Mouse (Mus musculus): ENCODE results near the gene Cfl1.
"Not testable (repeated sequence)": the region's sequence is repeated elsewhere in the genome, so short reads cannot be mapped to it uniquely, and the experiment has no call there.

Gene Cfl1

DNA sequence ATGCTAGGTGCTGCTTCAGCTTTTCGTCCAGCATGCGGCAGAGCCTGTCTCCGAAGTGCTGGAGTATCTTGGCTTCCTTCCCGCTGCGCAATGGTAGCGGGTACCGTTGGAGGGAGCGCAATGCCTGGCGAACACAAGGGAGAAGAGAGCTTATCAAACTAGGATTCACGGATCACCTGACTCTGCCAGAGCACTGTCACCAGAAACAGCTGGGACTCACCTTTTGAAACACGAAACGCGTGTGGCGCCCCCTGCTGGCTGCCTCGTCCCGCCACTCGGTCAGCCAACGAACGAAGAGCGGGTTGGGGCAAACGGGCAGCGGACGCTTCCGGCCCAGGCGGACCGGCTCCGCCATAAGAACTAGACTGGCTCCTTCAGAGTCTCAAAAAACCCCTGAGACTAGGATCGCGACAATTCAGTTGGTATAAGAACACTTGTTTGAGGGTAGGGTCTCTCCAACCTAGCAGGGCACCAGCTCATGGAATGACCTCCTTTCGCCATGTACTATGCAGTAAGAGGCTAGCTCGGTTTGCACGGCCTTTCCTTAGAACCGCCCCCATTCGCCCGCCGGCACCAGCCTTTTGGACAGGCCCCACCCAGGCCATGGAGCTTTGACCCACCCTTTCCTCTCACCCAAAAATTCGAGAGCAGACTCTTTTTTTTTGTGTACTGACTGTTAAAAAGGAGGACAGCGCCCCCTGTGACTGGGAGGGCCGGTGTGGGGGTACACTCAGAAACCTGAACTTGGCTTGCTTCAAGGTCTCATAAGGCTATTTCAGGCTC, 2.3 kb upstream of the Cfl1 start, which contains the start of gene Mus81:
Gene Mus81, minus strand, starts transcription at position 635 of the 783 bp plus-strand sequence.
- in situ Hi-C loops (cut with MboI; ENCODE audit: low sequenced_read_pairs), result no loop called here

DNA sequence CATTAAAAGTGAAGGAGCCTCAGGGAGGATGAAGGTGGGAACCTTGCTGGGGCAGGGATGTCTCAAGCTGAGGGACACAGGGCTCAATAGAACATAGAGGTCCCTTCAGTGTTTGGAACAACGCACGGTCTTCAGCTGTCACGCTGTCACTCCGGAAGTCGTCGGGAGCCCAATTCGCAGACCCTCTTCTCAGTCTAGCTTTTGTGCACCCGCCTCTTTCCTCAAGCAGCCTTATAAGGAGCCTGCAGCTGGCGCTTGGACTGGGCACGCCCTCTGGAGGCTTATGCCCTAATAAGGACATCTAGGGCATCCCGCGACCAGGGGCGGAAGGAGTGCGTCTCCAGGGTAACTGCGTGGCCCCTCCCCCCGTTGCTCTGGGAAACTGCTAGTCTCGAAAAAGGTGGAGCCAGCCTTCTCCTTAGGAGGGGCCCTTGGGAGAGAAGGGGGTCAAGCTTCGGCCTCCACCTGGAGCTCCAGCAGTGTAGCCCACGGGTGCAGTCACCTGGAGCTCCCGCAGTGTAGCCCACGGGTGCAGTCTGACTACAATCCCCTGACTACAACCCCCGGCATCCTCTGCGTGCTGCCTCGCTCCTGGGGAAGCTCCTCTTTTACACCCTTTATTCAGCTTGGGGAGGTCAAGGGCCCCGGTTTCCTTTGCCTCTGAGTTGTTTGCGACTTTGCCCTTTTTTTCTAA, 1.2 kb upstream of the Cfl1 start:
- in situ Hi-C loops (cut with MboI; ENCODE audit: low sequenced_read_pairs), result no loop called here

DNA sequence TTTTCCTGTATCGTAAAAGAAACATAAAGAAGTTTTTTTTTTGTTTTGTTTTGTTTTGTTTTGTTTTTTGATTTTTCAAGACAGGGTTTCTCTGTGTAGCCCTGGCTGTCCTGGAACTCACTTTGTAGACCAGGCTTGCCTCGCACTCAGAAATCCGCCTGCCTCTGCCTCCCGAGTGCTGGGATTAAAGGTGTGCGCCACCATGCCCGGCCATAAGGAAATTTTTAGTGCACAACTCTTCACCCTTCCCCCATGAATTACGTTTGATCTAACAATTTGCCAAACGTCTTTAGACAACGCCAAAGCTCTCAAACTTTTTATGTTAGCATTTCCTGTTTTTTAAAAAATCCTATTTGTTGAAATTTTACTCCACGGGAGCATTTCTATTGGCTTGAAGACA, 534 bp upstream of the Cfl1 start:
- in situ Hi-C loops (cut with MboI; ENCODE audit: low sequenced_read_pairs), result not testable (repeated sequence)

DNA sequence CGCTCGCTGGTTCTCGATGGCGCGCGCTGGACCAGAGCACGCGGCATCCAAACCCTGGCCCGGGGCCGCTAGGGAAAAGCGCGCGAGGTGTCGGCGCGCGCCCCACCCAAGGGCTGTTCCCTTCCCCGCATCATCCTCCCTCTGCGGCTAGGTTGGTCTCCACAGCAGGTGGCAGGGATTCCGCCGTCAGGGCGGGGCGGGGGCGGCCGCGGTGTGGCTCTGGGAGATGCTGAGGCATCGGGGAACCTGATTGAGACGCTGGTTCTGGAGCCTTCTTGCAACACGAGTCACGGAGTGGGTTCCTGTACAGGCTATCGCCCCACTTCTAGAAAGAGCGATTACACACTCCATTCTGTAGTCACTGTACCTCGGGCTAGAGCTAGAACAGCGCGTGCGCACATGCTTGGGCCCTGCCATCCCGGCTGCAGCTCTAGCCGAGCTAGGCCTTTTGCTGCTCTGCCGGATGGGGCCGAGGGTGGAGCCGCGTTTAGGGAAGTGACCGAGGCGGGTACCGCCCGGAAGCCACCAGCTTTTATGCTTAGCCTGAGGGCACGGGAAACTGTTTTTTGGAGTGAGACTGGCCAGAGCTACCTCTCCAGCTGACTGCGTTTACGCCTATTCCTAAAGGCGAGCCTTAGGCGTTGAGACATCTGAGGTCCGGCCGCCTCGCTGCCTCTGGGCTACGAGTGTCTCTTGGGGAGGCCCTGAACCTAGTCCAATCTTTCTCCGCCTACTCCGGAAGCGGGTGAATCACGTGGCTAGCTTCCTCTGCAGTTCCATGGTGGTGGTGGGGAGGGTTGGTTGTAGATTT, 848 bp downstream of the Cfl1 start:
- in situ Hi-C loops (cut with MboI; ENCODE audit: low sequenced_read_pairs), result no loop called here

DNA sequence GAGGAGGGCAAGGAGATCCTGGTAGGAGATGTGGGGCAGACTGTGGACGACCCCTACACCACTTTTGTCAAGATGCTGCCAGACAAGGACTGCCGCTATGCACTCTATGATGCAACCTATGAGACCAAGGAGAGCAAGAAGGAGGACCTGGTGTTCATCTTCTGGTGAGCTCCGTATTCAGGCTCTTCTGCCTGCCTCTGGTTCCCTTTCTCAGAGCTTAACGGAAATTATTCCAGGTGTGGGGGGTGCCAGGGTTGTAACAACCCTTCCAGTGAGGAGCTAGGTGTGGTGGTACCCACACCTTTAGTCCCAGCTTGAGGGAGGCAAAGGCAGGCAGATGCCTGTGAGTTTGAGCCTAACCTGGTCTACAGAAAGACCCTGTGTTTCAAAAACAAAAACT, 2.4 kb downstream of the Cfl1 start:
- in situ Hi-C loops (cut with MboI; ENCODE audit: low sequenced_read_pairs), result no loop called here

DNA sequence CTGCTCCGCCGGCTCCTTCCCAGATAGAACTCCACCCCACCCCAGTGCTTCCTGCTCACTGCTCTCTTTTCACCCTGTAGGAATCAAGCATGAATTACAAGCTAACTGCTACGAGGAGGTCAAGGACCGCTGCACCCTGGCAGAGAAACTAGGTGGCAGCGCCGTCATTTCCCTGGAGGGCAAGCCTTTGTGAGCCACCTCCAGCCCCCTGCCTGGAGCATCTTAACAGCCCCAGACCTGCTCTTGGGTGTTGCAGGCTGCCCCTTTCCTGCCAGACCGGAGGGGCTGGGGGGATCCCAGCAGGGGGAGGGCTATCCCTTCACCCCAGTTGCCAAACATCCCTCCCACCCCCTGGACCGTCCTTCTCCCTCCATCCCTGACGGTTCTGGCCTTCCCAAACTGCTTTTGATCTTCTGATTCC, 3.1 kb downstream of the Cfl1 start:
- in situ Hi-C loops (cut with MboI; ENCODE audit: low sequenced_read_pairs), result not testable (repeated sequence)

GRCm38 (mm10) chr19:5494314-5494713, 4.1 kb downstream of the Cfl1 start:
- in situ Hi-C loops (cut with MboI; ENCODE audit: low sequenced_read_pairs), result no loop called here

GRCm38 (mm10) chr19:5495353-5496051, 5.2 kb downstream of the Cfl1 start:
- in situ Hi-C loops (cut with MboI; ENCODE audit: low sequenced_read_pairs), result no loop called here

DNA sequence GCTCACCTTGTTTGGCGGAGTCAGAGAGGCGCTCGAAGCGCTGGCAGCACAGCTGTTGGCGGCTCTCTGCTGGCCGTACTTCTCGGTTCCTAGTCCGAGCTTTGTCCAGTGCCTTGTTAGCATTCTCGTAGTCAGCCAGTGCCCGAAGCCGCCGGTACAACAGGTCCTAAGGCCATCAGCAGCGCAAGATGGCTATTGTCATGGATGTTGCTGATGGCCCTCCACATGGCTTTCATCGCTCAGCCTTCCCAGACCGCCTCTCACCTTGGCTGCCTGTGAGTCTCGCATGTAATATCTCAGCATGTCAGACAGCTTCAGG, 5.8 kb downstream of the Cfl1 start:
- in situ Hi-C loops (cut with MboI; ENCODE audit: low sequenced_read_pairs), result no loop called here

DNA sequence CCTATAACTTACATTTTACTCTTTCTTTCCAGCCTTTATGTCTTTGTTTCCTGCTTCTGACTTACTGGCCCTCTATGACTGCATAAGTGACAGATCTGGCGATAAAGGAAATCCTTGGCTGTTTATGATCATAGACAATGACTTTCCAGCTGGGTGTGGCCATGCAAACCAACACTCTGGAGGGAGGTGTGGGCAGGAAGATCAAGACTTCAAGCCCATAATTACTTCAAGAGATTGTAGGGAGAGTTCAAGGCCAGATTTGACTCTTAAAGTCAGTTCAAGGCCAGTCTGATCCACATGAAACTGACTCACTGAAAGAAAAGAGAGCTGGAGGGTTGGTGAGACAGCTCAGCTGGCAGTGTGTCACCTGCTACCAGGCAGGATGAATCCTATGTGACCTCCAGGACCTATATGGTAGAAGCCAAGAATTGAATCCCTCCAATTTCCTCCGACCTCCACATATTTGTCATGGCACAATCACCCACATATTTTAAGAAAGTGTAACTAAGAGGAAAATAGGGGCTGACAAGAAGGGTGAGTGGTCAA, 10.1 kb downstream of the Cfl1 start:
- in situ Hi-C loops (cut with MboI; ENCODE audit: low sequenced_read_pairs), result no loop called here

GRCm38 (mm10) chr19:5503687-5504086, 13.4 kb downstream of the Cfl1 start, which contains the start of gene 1700020D05Rik:
TSS of gene 1700020D05Rik (minus strand) at chr19:5503787.
- in situ Hi-C loops (cut with MboI; ENCODE audit: low sequenced_read_pairs), result no loop called here

- in situ Hi-C loops (cut with MboI; ENCODE audit: low sequenced_read_pairs), result no loop called here
These were observed 20.1 kb downstream of the Cfl1 start, which contains the start of gene Snx32 for GRCm38 (mm10) chr19:5510031-5511026. TSS of gene Snx32 (minus strand) at chr19:5510538.

DNA sequence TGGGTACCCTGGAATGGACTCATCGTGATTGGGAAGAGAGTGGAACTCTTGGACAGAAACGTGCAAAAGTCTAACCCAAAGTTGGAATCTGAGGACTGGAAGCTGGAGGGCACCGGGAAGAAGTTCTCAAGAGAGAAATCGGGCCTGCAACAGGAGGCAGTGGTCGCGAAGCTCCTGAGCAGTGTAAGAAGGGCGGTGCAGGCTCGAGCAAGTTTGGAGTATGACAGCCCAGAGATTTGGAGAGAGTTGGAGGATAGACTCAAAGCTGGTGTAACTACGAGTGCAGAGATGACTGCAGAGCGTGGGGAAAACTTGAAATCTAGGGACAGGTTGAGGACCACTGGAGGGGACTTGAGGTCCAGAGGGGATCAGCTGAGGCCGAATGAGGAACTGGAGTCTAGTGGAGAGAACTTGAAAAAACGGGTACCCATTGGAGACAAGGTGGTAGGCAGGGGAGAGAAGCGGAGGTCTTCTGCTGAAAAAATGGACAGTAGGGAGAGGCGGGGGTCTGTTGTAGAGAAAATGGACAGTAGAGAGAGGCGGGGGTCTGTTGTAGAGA, 20.9 kb downstream of the Cfl1 start:
- in situ Hi-C loops (cut with MboI; ENCODE audit: low sequenced_read_pairs), result no loop called here

- in situ Hi-C loops (cut with MboI; ENCODE audit: low sequenced_read_pairs), result no loop called here
These were observed 22.1 kb downstream of the Cfl1 start for GRCm38 (mm10) chr19:5512091-5513004.

DNA sequence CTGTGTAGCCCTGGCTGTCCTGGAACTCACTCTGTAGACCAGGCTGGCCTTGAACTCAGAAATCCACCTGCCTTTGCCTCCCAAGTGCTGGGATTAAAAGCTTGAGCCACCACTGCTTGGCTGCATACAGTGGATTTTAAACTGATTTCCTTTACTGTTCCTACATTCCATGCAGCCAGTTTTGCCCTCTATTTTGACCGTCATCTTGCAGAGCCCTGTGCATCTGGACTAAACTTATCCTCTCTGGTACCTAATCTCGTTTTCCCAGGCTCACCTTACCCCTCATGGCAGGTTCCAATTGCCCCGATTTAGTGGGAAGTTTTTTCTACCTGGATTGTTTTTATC, 22.7 kb downstream of the Cfl1 start:
- in situ Hi-C loops (cut with MboI; ENCODE audit: low sequenced_read_pairs), result no loop called here

DNA sequence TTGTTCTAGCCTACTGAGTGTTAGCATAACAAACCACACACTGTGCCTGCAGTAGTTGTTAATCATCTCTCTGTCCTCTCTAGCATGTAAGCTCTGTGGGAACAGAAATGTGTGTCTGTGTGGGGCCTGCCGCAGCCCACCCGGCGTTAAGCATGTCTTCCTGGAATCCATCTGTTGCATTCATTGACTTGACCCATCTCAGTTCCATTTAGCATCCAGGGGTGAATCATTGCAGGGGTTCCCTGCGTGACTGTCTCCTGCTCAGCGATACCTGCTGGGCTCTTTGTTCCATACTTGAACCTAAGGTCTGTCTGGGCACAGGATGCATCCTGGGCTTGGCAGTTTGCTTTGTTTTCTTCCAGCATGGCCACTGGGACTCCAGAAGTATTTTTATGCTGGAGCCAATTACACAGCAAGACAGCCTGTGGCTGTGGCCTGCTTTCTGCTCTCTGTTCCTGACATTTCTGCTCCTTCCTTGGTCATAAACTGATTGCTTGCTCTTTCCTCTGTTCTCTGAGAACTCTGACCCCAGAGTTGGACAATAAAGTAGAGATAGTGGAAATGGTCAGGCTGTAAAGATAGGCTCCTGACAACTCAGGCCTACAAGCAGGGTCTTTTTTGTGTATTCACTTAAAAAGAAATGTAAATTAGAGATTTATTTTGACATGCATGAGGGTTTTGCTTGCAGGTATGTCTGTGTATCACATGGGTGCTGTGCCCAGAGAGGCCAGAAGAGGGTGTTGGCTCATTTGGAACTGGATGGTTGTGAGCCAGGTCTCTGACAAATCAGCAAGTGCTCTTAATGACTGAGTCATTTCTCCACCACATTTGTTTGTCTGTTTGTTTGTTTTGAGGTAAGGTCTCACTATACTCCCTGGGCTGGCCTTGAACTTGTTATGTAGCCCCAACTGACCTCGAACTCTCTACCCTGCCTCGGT, 25.9 kb downstream of the Cfl1 start:
- in situ Hi-C loops (cut with MboI; ENCODE audit: low sequenced_read_pairs), result no loop called here

DNA sequence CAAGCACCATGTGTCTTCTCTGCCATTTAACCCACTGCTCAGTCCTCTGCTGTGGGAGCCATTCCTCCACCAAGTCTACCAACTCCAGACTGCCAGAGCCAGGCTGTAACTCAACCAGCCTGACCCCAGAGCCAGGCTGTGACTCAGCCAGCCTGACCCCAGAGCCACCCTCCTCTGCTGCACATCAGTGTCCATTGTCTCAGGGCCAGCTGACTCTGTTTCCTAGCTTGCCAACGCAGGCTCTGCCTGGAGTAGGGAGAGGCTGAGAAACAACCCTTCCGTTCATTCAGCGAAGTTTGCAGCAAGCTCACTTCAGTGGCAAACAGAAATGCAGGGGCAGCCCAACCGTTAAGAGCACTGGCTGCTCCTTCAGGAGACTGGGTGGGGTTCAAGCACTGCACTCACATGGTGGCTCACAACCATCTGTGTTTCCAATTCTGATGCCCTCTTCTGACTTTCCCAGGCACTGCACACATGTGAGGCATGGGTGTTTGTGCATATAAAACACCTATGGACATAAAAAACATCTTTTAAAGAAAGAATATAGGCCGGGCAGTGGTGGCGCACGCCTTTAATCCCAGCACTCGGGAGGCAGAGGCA, 26.8 kb downstream of the Cfl1 start:
- in situ Hi-C loops (cut with MboI; ENCODE audit: low sequenced_read_pairs), result no loop called here

All from CH12F3 (cell line).